Mouse (Mus musculus) forebrain, embryonic 14.5 days (tissue): ENCODE results near the gene Rasip1. TPM values are rescaled to one million over a fixed set of nuclear protein-coding genes. Genes with fewer than 3 reads are reported as not detected.
"Not testable (repeated sequence)": the region's sequence is repeated elsewhere in the genome, so short reads cannot be mapped to it uniquely, and the experiment has no call there.

Experiments
- ATAC-seq: fragments of 200-750 bp; cut with Nextera tagmentation; 2 replicates; pipeline ENCODE4 v1.8.0; 2017; ENCODE audit warnings: mild to moderate bottlenecking, moderate library complexity
- DNase-seq: peaks from one replicate; pipeline ENCODE4 v3.0.0-alpha.2; 2015; ENCODE audit warnings: low spot score
- H3K27ac ChIP-seq: fragments of 300-500 bp; sonication (generic); 2 replicates; pipeline ENCODE4 v1.5.1; 2014; ENCODE audit warnings: low read depth, mild to moderate bottlenecking, control low read depth, low read length, moderate library complexity
- H3K27me3 ChIP-seq: fragments of 300-500 bp; sonication (generic); replicated peaks from 2 replicates; pipeline ENCODE4 v1.6.1; 2014; ENCODE audit warnings: low read length, control low read depth, mixed read lengths; ENCODE audit not compliant: control insufficient read depth, insufficient read depth
- H3K36me3 ChIP-seq: fragments of 300-500 bp; sonication (generic); 2 replicates; pipeline ENCODE4 v1.6.1; 2014; ENCODE audit warnings: low read length, control low read depth; ENCODE audit not compliant: control insufficient read depth, insufficient read depth
- H3K4me1 ChIP-seq: fragments of 300-500 bp; sonication (generic); 2 replicates; pipeline ENCODE4 v1.6.1; 2014; ENCODE audit warnings: antibody characterized with exemption, low read length, control low read depth; ENCODE audit not compliant: control insufficient read depth, insufficient read depth
- H3K4me2 ChIP-seq: fragments of 300-500 bp; sonication (generic); 2 replicates; pipeline ENCODE4 v1.6.1; 2014; ENCODE audit warnings: mild to moderate bottlenecking, control low read depth, low read length
- H3K4me3 ChIP-seq: fragments of 300-500 bp; sonication (generic); 2 replicates; pipeline ENCODE4 v1.5.1; 2014; ENCODE audit warnings: low read depth, low read length, control low read depth
- H3K9ac ChIP-seq: fragments of 300-500 bp; sonication (generic); 2 replicates; pipeline ENCODE4 v1.6.1; 2014; ENCODE audit warnings: mild to moderate bottlenecking, low read length, control low read depth, moderate library complexity
- H3K9me3 ChIP-seq: fragments of 300-500 bp; sonication (generic); replicated peaks from 2 replicates; pipeline ENCODE4 v1.6.1; 2016; ENCODE audit warnings: low read length, control low read depth, mixed read lengths; ENCODE audit not compliant: control insufficient read depth
- WGBS: fragments of 180-500 bp; shearing (Covaris S2); extraction: QIAGEN DNeasy Blood & Tissue Kit; methylation state at CpG from one replicate; pipeline ENCODE4 v1.1.7; 2014; 5-methylcytosine and 5-hydroxymethylcytosine counted together
- polyA plus RNA-seq: library from polyadenylated mRNA; unstranded; fragments of >200 nt; fragmentation: Nextera tagmentation; extraction: Ambion mirVana; gene quantifications from 2 replicates; pipeline ENCODE4 v1.2.1, GENCODE M21; 2014

The Rasip1 gene
- polyA plus RNA-seq, 1 experiment from 2014 or later: 7.3 TPM

- DNase-seq: no peak
- H3K9me3 ChIP-seq: no peaks in the 10 kb centered on the region
- no peak overlapping the region for H3K9ac ChIP-seq
- H3K27ac ChIP-seq: no peak overlapping the region
- WGBS: 75% methylated on average over 4 of the region's 4 CpGs
- H3K36me3 ChIP-seq: no peaks in the 10 kb centered on the region
- peaks cover 11% of the 10 kb centered on the region for H3K4me1 ChIP-seq
- no peaks in the 10 kb centered on the region for H3K27me3 ChIP-seq
- no peak overlapping the region for H3K4me2 ChIP-seq
- ATAC-seq: no peak
- H3K4me3 ChIP-seq: no peak overlapping the region
Observed at GRCm38 (mm10) chr7:45646671-45647070, 19.4 kb downstream of the Rasip1 start.

DNA sequence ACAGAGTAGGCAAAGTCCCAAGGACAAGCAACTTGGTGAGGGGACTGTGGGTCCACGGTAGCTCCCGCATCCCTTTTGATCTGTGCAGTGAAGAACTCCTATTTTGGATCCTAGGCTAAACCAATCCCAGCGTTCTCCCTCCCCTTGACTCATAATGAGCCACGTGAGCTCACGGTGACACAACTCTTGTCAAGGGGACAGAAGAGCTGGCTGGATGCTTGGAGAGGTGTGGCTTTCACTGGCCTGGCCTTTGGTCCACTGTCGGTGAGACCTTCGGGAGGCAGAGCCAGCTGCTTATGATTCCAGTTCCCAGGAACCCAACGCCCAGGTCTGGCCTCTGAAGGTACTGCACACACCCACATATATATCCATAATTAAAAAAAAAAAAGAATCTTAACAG lies 22.1 kb downstream of the Rasip1 start:
- H3K9ac ChIP-seq: no peak overlapping the region
- no peaks in the 10 kb centered on the region for H3K27me3 ChIP-seq
- no peak overlapping the region for H3K27ac ChIP-seq
- 87% methylated on average over 8 of the region's 8 CpGs for WGBS
- no peaks in the 10 kb centered on the region for H3K9me3 ChIP-seq
- H3K36me3 ChIP-seq: no peaks in the 10 kb centered on the region
- H3K4me1 ChIP-seq: no peaks in the 10 kb centered on the region; the same call in 1 of the 2 replicates
- ATAC-seq (no peak), DNase-seq (no peak)
- H3K4me2 ChIP-seq: no peak overlapping the region
- H3K4me3 ChIP-seq: no peak overlapping the region

DNA sequence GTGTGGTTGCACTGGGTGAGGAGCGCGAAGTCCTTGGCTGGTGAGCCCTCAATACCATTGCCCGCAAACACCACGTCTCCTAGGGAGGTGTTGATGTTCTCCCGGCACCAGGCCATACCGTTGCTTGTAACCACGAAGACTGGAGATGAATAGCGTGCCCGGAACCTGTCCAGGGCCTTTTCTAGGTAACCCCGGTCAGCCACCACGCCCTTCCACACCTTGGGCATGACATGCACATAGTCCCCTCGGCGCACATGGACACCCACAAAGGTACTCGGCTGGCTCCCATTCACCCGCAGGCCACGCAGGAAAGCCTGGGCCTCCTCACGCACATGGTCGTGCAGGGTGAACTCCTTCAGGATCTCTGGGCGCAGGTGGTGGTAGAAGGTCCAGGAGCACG lies 23.2 kb downstream of the Rasip1 start:
- H3K27me3 ChIP-seq, H3K27ac ChIP-seq, H3K4me1 ChIP-seq, ATAC-seq, H3K9me3 ChIP-seq, H3K9ac ChIP-seq, H3K36me3 ChIP-seq, H3K4me2 ChIP-seq, H3K4me3 ChIP-seq, DNase-seq: not testable (repeated sequence)
- 95% methylated on average over 19 of the region's 20 CpGs for WGBS

DNA sequence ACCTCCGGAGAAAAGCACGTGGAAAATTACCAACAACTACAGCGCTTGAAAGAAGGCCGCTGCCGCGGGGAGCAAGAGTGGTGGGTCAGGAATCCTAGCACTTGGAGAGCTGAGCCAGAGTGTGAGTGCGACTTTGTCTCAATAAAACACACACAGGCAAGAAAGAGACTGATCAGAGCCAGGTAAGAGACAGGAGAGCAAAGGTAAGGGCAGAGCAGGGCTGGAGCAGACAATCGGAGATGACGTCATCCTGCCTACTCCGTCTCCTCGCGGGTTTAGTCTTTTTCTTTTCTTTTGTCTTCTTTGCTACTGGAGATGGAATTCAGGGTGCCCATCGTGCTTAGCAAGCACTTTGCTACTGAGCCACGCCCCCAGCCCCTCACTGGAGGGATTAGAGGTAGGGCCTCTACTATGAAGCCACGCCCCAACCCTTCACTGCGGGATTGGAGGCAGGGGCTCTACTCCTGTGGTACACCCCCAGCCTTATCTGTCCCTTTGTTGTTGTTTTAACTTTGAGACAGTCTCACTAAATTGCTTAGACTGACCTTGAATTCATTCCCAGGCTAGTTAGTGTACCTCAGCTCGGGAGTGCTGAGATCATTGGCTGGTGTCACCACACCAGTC lies 27.2 kb downstream of the Rasip1 start:
- Histone ChIP-seq H3K27me3 (no peaks in the 10 kb centered on the region), H3K36me3 (no peaks in the 10 kb centered on the region), H3K9me3 (no peaks in the 10 kb centered on the region), H3K27ac (no peak overlapping the region), H3K4me1 (peaks cover 4% of the 10 kb centered on the region; the same call in 1 of the 2 replicates), H3K9ac (no peak overlapping the region), H3K4me2 (peak overlapping the region; percentile 33), H3K4me3 (no peak overlapping the region)
- DNase-seq (peak; percentile 38), ATAC-seq (peak; percentile 44; the same call in 1 of the 2 replicates)
- WGBS: 25% methylated on average over 15 of the region's 17 CpGs

GRCm38 (mm10) chr7:45660746-45661478 lies 33.6 kb downstream of the Rasip1 start:
- H3K9ac ChIP-seq: no peak overlapping the region
- DNase-seq (no peak), ATAC-seq (no peak)
- no peak overlapping the region for H3K27ac ChIP-seq
- no peaks in the 10 kb centered on the region for H3K36me3 ChIP-seq
- H3K4me2 ChIP-seq: no peak overlapping the region
- H3K9me3 ChIP-seq: no peaks in the 10 kb centered on the region
- WGBS: 82% methylated on average over 11 of the region's 11 CpGs
- H3K4me3 ChIP-seq: no peak overlapping the region
- H3K4me1 ChIP-seq: no peaks in the 10 kb centered on the region
- no peaks in the 10 kb centered on the region for H3K27me3 ChIP-seq

GRCm38 (mm10) chr7:45661702-45662101 lies 34.4 kb downstream of the Rasip1 start:
- not testable (repeated sequence) for H3K4me3 ChIP-seq, H3K9ac ChIP-seq, H3K9me3 ChIP-seq, H3K27ac ChIP-seq, DNase-seq, H3K36me3 ChIP-seq, H3K27me3 ChIP-seq, H3K4me1 ChIP-seq, ATAC-seq, H3K4me2 ChIP-seq
- WGBS: 86% methylated on average over 6 of the region's 6 CpGs

- no peak for ATAC-seq
Observed at GRCm38 (mm10) chr7:45665303-45666138, 38.2 kb downstream of the Rasip1 start.

DNA sequence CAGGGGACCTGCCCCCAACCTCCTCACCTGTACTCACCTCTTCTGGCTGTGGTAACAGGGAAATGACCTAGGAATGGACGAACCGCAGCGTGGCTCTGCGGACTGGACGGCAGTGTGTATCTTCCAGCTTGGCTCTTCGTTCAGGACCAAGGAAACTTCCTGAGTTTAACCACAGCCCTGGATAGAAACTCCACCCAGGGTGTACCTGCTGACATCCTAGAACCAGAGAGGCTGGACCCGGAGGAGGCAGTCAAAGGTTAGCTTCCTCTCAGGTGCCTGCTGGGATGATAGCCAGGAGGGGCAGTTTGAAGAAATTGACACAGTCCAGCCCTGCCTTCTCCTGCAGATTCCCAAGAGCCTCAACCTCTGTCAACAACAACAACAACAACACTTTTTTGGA lies 38.9 kb downstream of the Rasip1 start, which contains the start of gene Fut2:
Fut2 (minus strand) TSS at position 234 of the 400 bp plus-strand sequence.
- Histone ChIP-seq H3K9ac (no peak within 1 kb of the TSS), H3K9me3 (no peaks in the 10 kb centered on the region), H3K4me2 (no peak within 1 kb of the TSS), H3K27ac (no peak within 1 kb of the TSS), H3K36me3 (no peaks in the 10 kb centered on the region), H3K4me1 (no peaks in the 10 kb centered on the region), H3K4me3 (no peak within 1 kb of the TSS), H3K27me3 (no peaks in the 10 kb centered on the region)
- ATAC-seq (no peak), DNase-seq (no peak)
- WGBS: 78% methylated on average over 7 of the region's 7 CpGs

More at GRCm38 (mm10) chr7:45665303-45666138, 38.2 kb downstream of the Rasip1 start:
- no peak overlapping the region for H3K4me2 ChIP-seq
- no peaks in the 10 kb centered on the region for H3K9me3 ChIP-seq
- no peak overlapping the region for H3K9ac ChIP-seq
- 69% methylated on average over 13 of the region's 13 CpGs for WGBS
- H3K4me1 ChIP-seq: no peaks in the 10 kb centered on the region
- no peaks in the 10 kb centered on the region for H3K27me3 ChIP-seq
- no peak overlapping the region for H3K27ac ChIP-seq
- no peaks in the 10 kb centered on the region for H3K36me3 ChIP-seq
- no peak for DNase-seq
- no peak overlapping the region for H3K4me3 ChIP-seq
